Mouse (Mus musculus) kidney, adult 2 months (tissue): ENCODE measurements around the gene Cyp4f39. TPM values are rescaled to one million over a fixed set of nuclear protein-coding genes. Genes with fewer than 3 reads are reported as not detected.
"Not testable (repeated sequence)": the region's sequence is repeated elsewhere in the genome, so short reads cannot be mapped to it uniquely, and the experiment has no call there.

Experiments
- DNase-seq: peaks from one replicate; pipeline ENCODE4 v3.0.0; 2021
- H3K27ac ChIP-seq: fragments of 200-500 bp; 2 replicates; pipeline ENCODE4 v1.5.1; 2012; ENCODE audit warnings: low read depth, low read length, control low read depth, inconsistent platforms; ENCODE audit not compliant: insufficient read depth
- H3K27me3 ChIP-seq: fragments of 200-500 bp; replicated peaks from 2 replicates; pipeline ENCODE4 v1.6.1; 2012; ENCODE audit warnings: mild to moderate bottlenecking, moderate library complexity, low read length, inconsistent platforms; ENCODE audit not compliant: control insufficient read depth, insufficient read depth
- H3K36me3 ChIP-seq: fragments of 200-500 bp; 2 replicates; pipeline ENCODE4 v1.6.1; 2012; ENCODE audit warnings: mild to moderate bottlenecking, moderate library complexity, low read length, inconsistent platforms; ENCODE audit not compliant: control insufficient read depth, insufficient read depth
- H3K4me1 ChIP-seq: fragments of 200-500 bp; 2 replicates; pipeline ENCODE4 v1.6.1; 2011; ENCODE audit warnings: low read length; ENCODE audit not compliant: control insufficient read depth, insufficient read depth
- H3K4me3 ChIP-seq: fragments of 200-500 bp; 2 replicates; pipeline ENCODE4 v1.5.1; 2011; ENCODE audit warnings: mild to moderate bottlenecking, low read depth, low read length, control low read depth; ENCODE audit not compliant: insufficient read depth
- CTCF ChIP-seq: fragments of 200-500 bp; conservative IDR thresholded peaks from 2 replicates; pipeline ENCODE4 v1.5.1; 2011; ENCODE audit warnings: low read depth, mild to moderate bottlenecking, control low read depth, low read length, moderate library complexity, mixed read lengths; ENCODE audit not compliant: insufficient read depth, insufficient read length
- POLR2A ChIP-seq: fragments of 200-500 bp; IDR thresholded peaks from one replicate; pipeline ENCODE4 v1.6.1; 2011; ENCODE audit warnings: low read depth, low read length, control low read depth
- WGBS: fragments of 180-500 bp; shearing (Covaris S2); methylation state at CpG from one replicate; pipeline ENCODE4 v1.1.7; 2018; 5-methylcytosine and 5-hydroxymethylcytosine counted together
- polyA plus RNA-seq: library from polyadenylated mRNA; depleted of rRNA; stranded (reverse); fragments of >200 nt; gene quantifications from 2 replicates; pipeline ENCODE4 v1.2.3, GENCODE M21; 2012; rRNA removed

Cyp4f39 gene
- polyA plus RNA-seq, 1 experiment: 1.0 TPM

- Histone ChIP-seq H3K4me1 (0 out of 2 replicates have a peak, but pooled peaks cover 3% of the 10 kb centered on the region), H3K36me3 (no peaks in the 10 kb centered on the region), H3K27me3 (no peaks in the 10 kb centered on the region), H3K27ac (no peak overlapping the region), H3K4me3 (no peak overlapping the region)
- no peak for TF ChIP-seq CTCF
- TF ChIP-seq POLR2A: no peak
- 64% methylated on average over 6 of the region's 6 CpGs for WGBS
- DNase-seq: peak; percentile 13
Measured at GRCm38 (mm10) chr17:32534068-32534467, 81.5 kb downstream of the Cyp4f39 start.

- Histone ChIP-seq H3K4me3 (peak within 1 kb of the TSS; percentile 67), H3K27ac (peak within 1 kb of the TSS; percentile 29; the same call in 1 of the 2 replicates)
- H3K27me3 ChIP-seq, H3K36me3 ChIP-seq, H3K4me1 ChIP-seq: not testable (repeated sequence)
- 4% methylated on average over 5 of the region's 5 CpGs for WGBS
- DNase-seq: peak; percentile 94
Measured at GRCm38 (mm10) chr17:32536051-32536866, 83.7 kb downstream of the Cyp4f39 start, which contains the start of gene Cyp4f16. Cyp4f16 (plus strand) TSS chr17:32536558.

DNA sequence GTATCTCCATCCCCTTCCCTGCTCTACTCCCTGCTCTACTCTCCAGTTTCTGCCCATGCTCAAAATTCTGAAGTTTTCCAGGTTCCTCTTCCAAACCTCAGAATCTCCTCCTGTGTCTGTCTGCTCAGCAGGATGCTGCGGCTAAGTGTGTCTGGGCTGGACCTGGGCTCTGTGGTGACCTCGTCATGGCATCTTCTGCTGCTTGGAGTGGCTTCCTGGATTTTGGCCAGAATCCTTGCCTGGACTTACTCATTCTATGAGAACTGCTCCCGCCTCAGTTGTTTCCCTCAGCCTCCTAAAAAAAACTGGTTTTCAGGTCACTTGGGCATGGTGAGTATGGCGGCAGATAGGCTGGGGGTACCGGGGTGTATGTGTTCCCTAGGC lies 84.3 kb downstream of the Cyp4f39 start:
- Histone ChIP-seq H3K4me1 (0 out of 2 replicates have a peak, but pooled peaks cover 3% of the 10 kb centered on the region), H3K4me3 (peak overlapping the region; percentile 67), H3K27me3 (no peaks in the 10 kb centered on the region), H3K36me3 (no peaks in the 10 kb centered on the region), H3K27ac (no peak overlapping the region)
- DNase-seq: peak; percentile 13
- TF ChIP-seq CTCF (no peak), POLR2A (no peak)
- WGBS: 53% methylated on average over 5 of the region's 5 CpGs

Other genes with a start within 250 kb of the Cyp4f39 start
- gene Brd4, start 168.0 kb upstream of the Cyp4f39 start, polyA plus RNA-seq: 27.0 and 33.7 TPM in 2 replicates
- gene Akap8, start 131.5 kb upstream of the Cyp4f39 start, polyA plus RNA-seq: 36.9 and 48.0 TPM in 2 replicates
- 71.5 and 96.4 TPM in 2 replicates for gene Akap8l, start 102.1 kb upstream of the Cyp4f39 start, polyA plus RNA-seq
- 30.9 and 34.6 TPM in 2 replicates for gene Wiz, start 63.3 kb upstream of the Cyp4f39 start, polyA plus RNA-seq
- 1.2 and 8.7 TPM in 2 replicates for gene Rasal3, start 49.1 kb upstream of the Cyp4f39 start, polyA plus RNA-seq
- gene Pglyrp2, start 28.6 kb upstream of the Cyp4f39 start, polyA plus RNA-seq: 0.64 and 3.5 TPM in 2 replicates
- 16.2 and 18.1 TPM in 2 replicates for gene Cyp4f17, start 53.3 kb downstream of the Cyp4f39 start, polyA plus RNA-seq
- gene Cyp4f16, start 83.8 kb downstream of the Cyp4f39 start, polyA plus RNA-seq: 11.6 and 14.3 TPM in 2 replicates
- gene Cyp4f37, start 168.6 kb downstream of the Cyp4f39 start, polyA plus RNA-seq: 0.08 TPM in 1 of 2 replicates, not detected in the other
- gene Cyp4f40, start 206.2 kb downstream of the Cyp4f39 start, polyA plus RNA-seq: not detected in 2 replicates
- gene Cyp4f15, start 232.9 kb downstream of the Cyp4f39 start, polyA plus RNA-seq: 0.11 and 0.69 TPM in 2 replicates